Mouse (Mus musculus) myocyte (in vitro differentiated cells): ENCODE measurements around the gene Tmem238l.

Source experiments
- CEBPB ChIP-seq: IDR thresholded peaks from 2 replicates; pipeline ENCODE4 v1.6.1; 2011; ENCODE audit warnings: mild to moderate bottlenecking, moderate library complexity; ENCODE audit not compliant: poor library complexity, insufficient read depth, severe bottlenecking
- E2F4 ChIP-seq: IDR thresholded peaks from one replicate; pipeline ENCODE4 v1.6.1; 2011; ENCODE audit warnings: mild to moderate bottlenecking, control low read depth, moderate library complexity; ENCODE audit not compliant: insufficient read depth
- MAX ChIP-seq: IDR thresholded peaks from one replicate; pipeline ENCODE4 v1.6.1; 2011; ENCODE audit warnings: low read depth, mild to moderate bottlenecking, control low read depth
- MYOD1 ChIP-seq, 3 experiments: IDR thresholded peaks; one replicate each; pipeline ENCODE4 v1.6.1; 2011; ENCODE audit warnings: control low read depth in 2 of 3, low read depth in 2 of 3, mild to moderate bottlenecking in 2 of 3, moderate library complexity in 1 of 3; ENCODE audit not compliant: insufficient read length in 2 of 3, control insufficient read depth in 1 of 3
- MYOG ChIP-seq, 3 experiments: IDR thresholded peaks; one replicate each; pipeline ENCODE4 v1.6.1; 2011; ENCODE audit warnings: control low read depth in 2 of 3, low read depth in 2 of 3, mild to moderate bottlenecking in 2 of 3; ENCODE audit not compliant: insufficient read length in 2 of 3, control insufficient read depth in 1 of 3, insufficient read depth in 1 of 3
- POLR2A ChIP-seq: IDR thresholded peaks from one replicate; pipeline ENCODE4 v1.6.1; 2011; ENCODE audit warnings: low read depth, mild to moderate bottlenecking, control low read depth, moderate library complexity; ENCODE audit not compliant: insufficient read length
- POLR2AphosphoS2 ChIP-seq: IDR thresholded peaks from one replicate; pipeline ENCODE4 v1.6.1; 2011; ENCODE audit warnings: low read depth, control low read depth; ENCODE audit not compliant: insufficient read length
- SRF ChIP-seq: IDR thresholded peaks from one replicate; pipeline ENCODE4 v1.6.1; 2011; ENCODE audit warnings: low read depth; ENCODE audit not compliant: control insufficient read depth, insufficient read length
- TCF12 ChIP-seq: IDR thresholded peaks from one replicate; pipeline ENCODE4 v1.6.1; 2011; ENCODE audit warnings: mild to moderate bottlenecking, control low read depth; ENCODE audit not compliant: poor library complexity, insufficient read depth, severe bottlenecking
- TCF3 ChIP-seq: IDR thresholded peaks from one replicate; pipeline ENCODE4 v1.6.1; 2011; ENCODE audit warnings: low read depth, control low read depth; ENCODE audit not compliant: insufficient read length

GRCm38 (mm10) chr11:66960797-66961196 is 4.4 kb downstream of the Tmem238l start:
- TF ChIP-seq TCF3: no peak
- TF ChIP-seq POLR2A: no peak
- no peak for TF ChIP-seq E2F4
- no peak for TF ChIP-seq TCF12
- TF ChIP-seq CEBPB: no peak
- no peak for TF ChIP-seq SRF
- no peak for TF ChIP-seq MYOD1 (IDR thresholded peaks at IDR 0.05; ENCODE audit: control insufficient read depth in 1 of 3, insufficient read length in 2 of 3, low read depth in 2 of 3)
- TF ChIP-seq MYOG (IDR thresholded peaks at IDR 0.05; ENCODE audit: control insufficient read depth in 1 of 3, insufficient read depth in 1 of 3, insufficient read length in 2 of 3, low read depth in 2 of 3): no peak
- no peak for TF ChIP-seq MAX
- no peak for TF ChIP-seq POLR2AphosphoS2
